Mouse (Mus musculus) cerebellum, adult (tissue): ENCODE measurements around the gene Myo9a.
A peak's percentile ranks its signal among the peaks of the same experiment; 100 is the strongest.
"Not testable (repeated sequence)": the region's sequence is repeated elsewhere in the genome, so short reads cannot be mapped to it uniquely, and the experiment has no call there.

Experiments used
- ATAC-seq: cut with Nextera tagmentation; 2 replicates; pipeline ENCODE4 v1.9.2; 2017; ENCODE audit warnings: mild to moderate bottlenecking, moderate library complexity, mixed read lengths; ENCODE audit not compliant: insufficient number of reproducible peaks, low FRiP score, low TSS enrichment

Myo9a gene

GRCm38 (mm10) chr9:59749581-59750265 lies 973 bp upstream of the Myo9a start:
- no peak for ATAC-seq

GRCm38 (mm10) chr9:59751066-59751581 lies 428 bp downstream of the Myo9a start:
- peak; percentile 81 for ATAC-seq

GRCm38 (mm10) chr9:59751966-59752365 lies 1.3 kb downstream of the Myo9a start:
- ATAC-seq: no peak

GRCm38 (mm10) chr9:59755199-59755598 lies 4.5 kb downstream of the Myo9a start:
- ATAC-seq: no peak

GRCm38 (mm10) chr9:59757016-59757415 lies 6.3 kb downstream of the Myo9a start:
- ATAC-seq: not testable (repeated sequence)

- ATAC-seq: no peak
These were observed 9.8 kb downstream of the Myo9a start for GRCm38 (mm10) chr9:59760515-59760914.

- not testable (repeated sequence) for ATAC-seq
These were observed 16.3 kb downstream of the Myo9a start for GRCm38 (mm10) chr9:59766966-59767461.

- not testable (repeated sequence) for ATAC-seq
These were observed 55.5 kb downstream of the Myo9a start for GRCm38 (mm10) chr9:59806046-59806774.

GRCm38 (mm10) chr9:59884551-59884950 lies 133.9 kb downstream of the Myo9a start:
- no peak for ATAC-seq

- ATAC-seq: no peak
These were observed 152.7 kb downstream of the Myo9a start for GRCm38 (mm10) chr9:59903382-59903781.

- ATAC-seq: no peak
These were observed 164.1 kb downstream of the Myo9a start for GRCm38 (mm10) chr9:59914761-59915160.

GRCm38 (mm10) chr9:59930248-59930647 lies 179.6 kb downstream of the Myo9a start:
- no peak for ATAC-seq

- not testable (repeated sequence) for ATAC-seq
These were observed 185.2 kb downstream of the Myo9a start for GRCm38 (mm10) chr9:59935866-59936265.

- no peak for ATAC-seq
These were observed 187.8 kb downstream of the Myo9a start for GRCm38 (mm10) chr9:59938529-59938928.

GRCm38 (mm10) chr9:59939691-59940090 lies 189.0 kb downstream of the Myo9a start:
- ATAC-seq: no peak

- no peak for ATAC-seq
These were observed 190.5 kb downstream of the Myo9a start for GRCm38 (mm10) chr9:59940913-59941884.

GRCm38 (mm10) chr9:59941885-59942350 lies 191.2 kb downstream of the Myo9a start:
- ATAC-seq: no peak

- no peak for ATAC-seq
These were observed 191.9 kb downstream of the Myo9a start for GRCm38 (mm10) chr9:59942501-59943085.

- ATAC-seq: no peak
These were observed 193.1 kb downstream of the Myo9a start for GRCm38 (mm10) chr9:59943826-59944225.

- no peak for ATAC-seq
These were observed 194.5 kb downstream of the Myo9a start for GRCm38 (mm10) chr9:59945241-59945640.
